Mouse (Mus musculus) liver, embryonic 13.5 days (tissue): ENCODE data around the gene Mcf2l. TPM values are rescaled to one million over a fixed set of nuclear protein-coding genes. Genes with fewer than 3 reads are reported as not detected.

Experiments
- ATAC-seq: fragments of 200-750 bp; cut with Nextera tagmentation; 2 replicates; pipeline ENCODE4 v1.8.0; 2017; ENCODE audit warnings: low read depth, mild to moderate bottlenecking, moderate number of reproducible peaks, moderate library complexity
- DNase-seq: peaks from one replicate; pipeline ENCODE4 v3.0.0; 2022
- H3K27ac ChIP-seq: fragments of 300-500 bp; sonication (generic); 2 replicates; pipeline ENCODE4 v1.5.1; 2015; ENCODE audit warnings: moderate library complexity, mild to moderate bottlenecking, inconsistent platforms
- H3K27me3 ChIP-seq: fragments of 300-500 bp; sonication (generic); 2 replicates; pipeline ENCODE4 v1.6.1; 2015; ENCODE audit warnings: mild to moderate bottlenecking, inconsistent platforms
- H3K36me3 ChIP-seq: fragments of 300-500 bp; sonication (generic); 2 replicates; pipeline ENCODE4 v1.6.1; 2015; ENCODE audit warnings: mild to moderate bottlenecking, inconsistent platforms
- H3K4me1 ChIP-seq: fragments of 300-500 bp; sonication (generic); replicated peaks from 2 replicates; pipeline ENCODE4 v1.6.1; 2015; ENCODE audit warnings: inconsistent platforms
- H3K4me2 ChIP-seq: fragments of 300-500 bp; sonication (generic); 2 replicates; pipeline ENCODE4 v1.6.1; 2015; ENCODE audit warnings: inconsistent platforms, mild to moderate bottlenecking, moderate library complexity
- H3K4me3 ChIP-seq: fragments of 300-500 bp; sonication (generic); replicated peaks from 2 replicates; pipeline ENCODE4 v1.5.1; 2015; ENCODE audit warnings: mild to moderate bottlenecking, inconsistent platforms
- H3K9ac ChIP-seq: fragments of 300-500 bp; sonication (generic); 2 replicates; pipeline ENCODE4 v1.6.1; 2015; ENCODE audit warnings: mild to moderate bottlenecking, inconsistent platforms
- H3K9me3 ChIP-seq: fragments of 300-500 bp; sonication (generic); replicated peaks from 2 replicates; pipeline ENCODE4 v1.6.1; 2016; ENCODE audit warnings: inconsistent platforms
- WGBS: fragments of 180-500 bp; shearing (Covaris S2); methylation state at CpG from one replicate; pipeline ENCODE4 v1.1.7; 2015; ENCODE audit not compliant: insufficient replicate concordance; 5-methylcytosine and 5-hydroxymethylcytosine counted together
- polyA plus RNA-seq: library from polyadenylated mRNA; unstranded; fragments of >200 nt; fragmentation: Nextera tagmentation; extraction: Ambion mirVana; gene quantifications from 2 replicates; pipeline ENCODE4 v1.2.1, GENCODE M21; 2015

Mcf2l gene
- polyA plus RNA-seq, 1 experiment from 2014 or later: 0.89 TPM

GRCm38 (mm10) chr8:12844347-12844950, 29.2 kb upstream of the Mcf2l start:
- Histone ChIP-seq H3K9ac (no peak overlapping the region), H3K27me3 (peaks cover 76% of the 10 kb centered on the region), H3K9me3 (no peaks in the 10 kb centered on the region), H3K27ac (no peak overlapping the region), H3K4me3 (no peak overlapping the region), H3K4me2 (no peak overlapping the region), H3K36me3 (0 out of 2 replicates have a peak, but pooled peaks cover 4% of the 10 kb centered on the region), H3K4me1 (no peaks in the 10 kb centered on the region)
- ATAC-seq (no peak), DNase-seq (no peak)
- WGBS: 82% methylated on average over 16 of the region's 16 CpGs

DNA sequence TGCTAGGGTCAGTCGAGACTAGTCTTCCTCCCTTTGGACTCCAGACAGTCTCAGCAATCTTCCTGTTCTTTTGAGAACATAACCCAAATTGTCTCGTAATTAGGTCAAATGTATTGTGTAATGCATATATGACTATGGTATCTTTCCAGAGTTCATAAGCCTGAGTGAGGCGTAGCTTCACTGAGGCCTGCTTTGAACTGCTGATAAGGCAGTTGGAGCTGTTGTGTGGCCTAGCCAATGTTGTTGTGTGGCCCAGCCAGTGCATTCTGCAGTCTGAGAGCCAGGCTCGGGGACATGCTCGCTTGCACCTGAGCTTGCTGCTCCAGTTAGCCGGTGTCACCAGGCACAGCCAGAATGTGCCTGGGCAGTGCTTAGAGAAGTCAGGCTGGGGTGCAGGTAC, 27.2 kb upstream of the Mcf2l start:
- peaks cover 74% of the 10 kb centered on the region for H3K27me3 ChIP-seq
- 0 out of 2 replicates have a peak, but pooled peaks cover 4% of the 10 kb centered on the region for H3K36me3 ChIP-seq
- no peaks in the 10 kb centered on the region for H3K4me1 ChIP-seq
- H3K4me3 ChIP-seq: no peak overlapping the region
- ATAC-seq: no peak
- H3K9ac ChIP-seq: no peak overlapping the region
- no peak overlapping the region for H3K27ac ChIP-seq
- no peaks in the 10 kb centered on the region for H3K9me3 ChIP-seq
- H3K4me2 ChIP-seq: no peak overlapping the region
- 71% methylated on average over 6 of the region's 6 CpGs for WGBS
- no peak for DNase-seq

DNA sequence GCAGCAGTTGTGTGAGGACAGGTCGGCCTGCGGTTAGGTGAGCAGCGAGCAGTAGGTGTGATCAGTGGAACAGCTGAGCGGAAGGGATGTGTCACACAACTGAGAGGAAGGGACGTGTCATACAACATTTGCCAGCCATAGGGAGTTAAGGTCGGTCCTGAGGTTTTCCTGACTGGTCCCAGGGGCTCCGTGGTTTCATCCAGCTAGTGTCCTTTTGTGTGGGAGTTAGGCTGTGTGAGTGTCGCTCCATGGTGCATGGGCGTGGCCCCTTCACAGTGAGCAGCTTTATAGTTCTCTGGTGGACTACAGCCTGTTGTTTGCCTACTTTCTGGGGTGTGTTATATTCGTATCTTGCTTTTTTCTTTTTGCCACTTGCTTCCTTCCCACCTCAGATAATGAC, 22.4 kb upstream of the Mcf2l start:
- Histone ChIP-seq H3K36me3 (0 out of 2 replicates have a peak, but pooled peaks cover 4% of the 10 kb centered on the region), H3K4me3 (no peak overlapping the region), H3K27me3 (peaks cover 77% of the 10 kb centered on the region), H3K27ac (no peak overlapping the region), H3K9me3 (no peaks in the 10 kb centered on the region), H3K9ac (no peak overlapping the region), H3K4me1 (no peaks in the 10 kb centered on the region), H3K4me2 (no peak overlapping the region)
- DNase-seq (no peak), ATAC-seq (no peak)
- WGBS: 74% methylated on average over 10 of the region's 10 CpGs

DNA sequence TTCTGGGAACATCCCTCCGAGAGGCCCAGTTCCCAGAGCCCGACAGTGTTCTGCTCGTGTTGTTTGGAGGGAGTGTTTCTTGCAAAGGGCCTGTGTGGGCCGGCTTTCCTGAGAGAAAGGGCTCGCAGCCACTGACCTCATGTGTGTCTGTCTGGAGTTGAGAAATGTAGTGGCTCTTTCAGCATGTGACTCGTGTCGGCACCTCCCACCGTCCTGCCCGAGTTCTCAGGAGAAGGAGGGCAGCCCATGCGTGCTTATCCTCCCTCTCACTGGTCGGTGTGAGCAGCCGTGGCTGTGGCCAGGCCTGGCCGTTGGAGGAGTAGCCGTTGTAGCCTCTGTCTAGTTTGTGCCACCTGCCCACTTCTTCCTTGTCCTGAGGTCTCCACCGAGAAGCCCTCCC, 17.6 kb upstream of the Mcf2l start:
- Histone ChIP-seq H3K9ac (no peak overlapping the region), H3K9me3 (no peaks in the 10 kb centered on the region), H3K27me3 (peaks cover 80% of the 10 kb centered on the region), H3K27ac (no peak overlapping the region), H3K36me3 (no peaks in the 10 kb centered on the region), H3K4me1 (no peaks in the 10 kb centered on the region), H3K4me3 (no peak overlapping the region), H3K4me2 (no peak overlapping the region)
- DNase-seq (no peak), ATAC-seq (no peak)
- 65% methylated on average over 15 of the region's 15 CpGs for WGBS

- 81% methylated on average over 3 of the region's 3 CpGs for WGBS
Observed at GRCm38 (mm10) chr8:12863061-12863460, 10.5 kb upstream of the Mcf2l start.

DNA sequence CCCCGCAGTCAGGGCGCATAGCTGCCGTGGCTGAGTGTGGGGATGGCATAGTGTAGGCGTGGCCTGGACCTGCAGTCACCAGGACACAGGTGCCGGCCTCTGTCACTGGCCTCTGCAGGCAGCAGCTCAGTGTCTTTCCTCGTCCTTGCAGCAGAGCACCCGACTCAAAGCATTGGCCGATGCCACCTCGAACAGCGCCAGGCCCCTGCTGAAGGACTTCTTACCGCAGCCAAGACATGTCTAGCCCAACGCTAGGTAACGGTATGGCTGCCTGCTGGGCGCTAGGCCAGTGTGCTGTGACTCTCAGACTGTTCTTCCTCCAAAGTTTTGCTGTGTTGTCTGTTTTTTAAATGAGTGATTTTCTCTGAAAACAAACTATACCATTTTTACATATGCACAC, 10.0 kb upstream of the Mcf2l start:
- Histone ChIP-seq H3K27me3 (peaks cover 81% of the 10 kb centered on the region), H3K4me3 (no peak overlapping the region), H3K9me3 (no peaks in the 10 kb centered on the region), H3K4me2 (no peak overlapping the region), H3K36me3 (no peaks in the 10 kb centered on the region), H3K9ac (no peak overlapping the region), H3K27ac (no peak overlapping the region), H3K4me1 (no peaks in the 10 kb centered on the region)
- DNase-seq (no peak), ATAC-seq (no peak)
- WGBS: 74% methylated on average over 14 of the region's 14 CpGs

More at GRCm38 (mm10) chr8:12863061-12863460, 10.5 kb upstream of the Mcf2l start:
- no peak overlapping the region for H3K4me2 ChIP-seq
- H3K27ac ChIP-seq: no peak overlapping the region
- H3K36me3 ChIP-seq: no peaks in the 10 kb centered on the region
- no peak overlapping the region for H3K4me3 ChIP-seq
- no peaks in the 10 kb centered on the region for H3K9me3 ChIP-seq
- ATAC-seq (no peak), DNase-seq (no peak)
- H3K9ac ChIP-seq: no peak overlapping the region
- H3K4me1 ChIP-seq: no peaks in the 10 kb centered on the region
- peaks cover 85% of the 10 kb centered on the region for H3K27me3 ChIP-seq

GRCm38 (mm10) chr8:12865790-12866189, 7.8 kb upstream of the Mcf2l start:
- Histone ChIP-seq H3K27ac (no peak overlapping the region), H3K36me3 (no peaks in the 10 kb centered on the region), H3K4me3 (no peak overlapping the region), H3K4me2 (no peak overlapping the region), H3K4me1 (no peaks in the 10 kb centered on the region), H3K9ac (no peak overlapping the region), H3K9me3 (no peaks in the 10 kb centered on the region), H3K27me3 (peaks cover 85% of the 10 kb centered on the region)
- DNase-seq: no peak
- 77% methylated on average over 6 of the region's 6 CpGs for WGBS
- no peak for ATAC-seq

DNA sequence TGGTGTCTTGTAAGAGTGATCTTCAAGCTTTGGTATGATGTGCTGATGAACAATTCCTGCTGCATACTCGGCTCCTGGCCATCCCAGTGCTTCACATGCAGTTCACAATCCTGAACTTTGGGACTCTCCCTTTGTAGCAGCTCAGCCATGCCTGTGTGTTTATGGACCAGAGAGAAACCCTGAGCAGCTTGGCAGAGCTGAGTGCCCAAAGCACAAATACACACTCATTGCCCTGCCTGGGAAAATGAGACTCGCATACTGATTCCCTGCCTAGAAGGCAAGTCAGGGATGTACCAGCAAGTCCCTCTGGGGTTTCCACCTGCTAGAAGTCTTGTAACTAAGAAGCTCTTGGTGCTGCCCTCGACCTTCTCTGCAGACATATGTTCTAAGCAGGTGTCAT, 3.9 kb upstream of the Mcf2l start:
- H3K4me2 ChIP-seq: no peak overlapping the region
- DNase-seq (no peak), ATAC-seq (no peak)
- no peaks in the 10 kb centered on the region for H3K36me3 ChIP-seq
- no peak overlapping the region for H3K9ac ChIP-seq
- no peak overlapping the region for H3K4me3 ChIP-seq
- H3K9me3 ChIP-seq: no peaks in the 10 kb centered on the region
- peaks cover 92% of the 10 kb centered on the region for H3K27me3 ChIP-seq
- peaks cover 13% of the 10 kb centered on the region for H3K4me1 ChIP-seq
- WGBS: 49% methylated on average over 3 of the region's 3 CpGs
- H3K27ac ChIP-seq: no peak overlapping the region

DNA sequence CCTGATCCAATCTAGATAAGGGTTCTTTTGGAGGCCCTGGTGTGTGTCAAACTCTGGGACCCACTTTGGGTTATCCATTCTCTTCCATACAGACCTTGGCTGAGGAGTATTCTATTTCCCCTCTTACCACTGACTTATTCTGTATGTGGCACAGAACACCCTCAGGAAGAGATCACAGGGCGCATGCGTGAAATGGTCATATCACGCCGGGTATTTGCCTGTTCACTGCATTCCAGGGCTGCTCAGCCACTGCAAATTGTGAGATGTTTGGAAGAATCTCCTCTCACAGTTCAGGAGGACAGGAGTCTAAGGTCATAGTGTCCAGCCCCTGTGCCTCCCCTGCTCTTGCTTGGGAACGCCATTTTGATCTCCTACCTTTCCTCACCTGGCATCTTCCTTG, 3.0 kb upstream of the Mcf2l start:
- DNase-seq: no peak
- Histone ChIP-seq H3K4me3 (no peak overlapping the region), H3K9ac (no peak overlapping the region), H3K9me3 (no peaks in the 10 kb centered on the region), H3K36me3 (no peaks in the 10 kb centered on the region), H3K4me2 (no peak overlapping the region), H3K27me3 (peaks cover 92% of the 10 kb centered on the region), H3K4me1 (peaks cover 13% of the 10 kb centered on the region), H3K27ac (no peak overlapping the region)
- ATAC-seq: no peak
- 74% methylated on average over 5 of the region's 5 CpGs for WGBS

DNA sequence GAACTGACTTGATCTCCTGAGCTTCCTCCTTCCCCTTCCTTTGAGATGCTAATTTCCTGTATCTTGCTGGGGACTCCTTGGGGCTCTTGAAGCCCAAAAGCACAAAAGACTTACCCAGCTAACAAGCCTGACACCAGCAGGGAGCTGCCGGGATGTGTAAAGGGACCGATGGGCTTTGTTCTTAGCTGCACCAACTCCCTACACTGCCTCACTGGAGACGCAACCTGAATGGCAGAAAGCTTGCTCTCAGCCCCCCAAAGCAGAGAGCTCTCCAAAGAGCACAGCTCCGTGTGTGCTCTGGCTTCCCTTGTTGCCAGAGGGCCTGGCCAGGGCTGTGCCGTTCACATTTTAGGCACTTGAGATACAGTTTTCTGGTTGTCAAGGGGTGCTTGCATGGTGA, 2.1 kb upstream of the Mcf2l start:
- ATAC-seq (no peak), DNase-seq (no peak)
- 25% methylated on average over 5 of the region's 5 CpGs for WGBS
- Histone ChIP-seq H3K27ac (no peak overlapping the region), H3K9ac (no peak overlapping the region), H3K4me3 (no peak overlapping the region), H3K4me2 (no peak overlapping the region), H3K4me1 (peaks cover 13% of the 10 kb centered on the region), H3K36me3 (no peaks in the 10 kb centered on the region), H3K9me3 (no peaks in the 10 kb centered on the region), H3K27me3 (peaks cover 91% of the 10 kb centered on the region)

DNA sequence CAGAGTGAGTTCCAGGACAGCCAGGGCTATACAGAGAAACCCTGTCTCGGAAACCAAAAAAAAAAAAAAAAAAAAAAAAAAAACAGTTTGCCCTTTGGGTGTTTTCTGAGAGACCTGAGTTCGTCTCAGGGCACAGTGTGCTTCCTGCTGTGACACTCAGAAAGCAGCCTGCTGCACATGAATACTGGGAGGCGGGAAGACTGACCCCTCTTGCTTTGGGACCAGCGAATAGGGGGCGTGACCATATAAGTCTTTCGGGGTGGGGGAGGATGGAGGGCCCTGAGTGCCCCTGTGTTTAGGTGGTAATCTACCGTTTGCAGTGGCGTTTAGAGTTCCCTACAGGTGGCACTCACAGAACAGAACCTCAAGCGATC, 636 bp upstream of the Mcf2l start:
- no peak for DNase-seq
- Histone ChIP-seq H3K27ac (no peak overlapping the region), H3K4me3 (peak overlapping the region; percentile 53), H3K4me2 (peak overlapping the region; percentile 73), H3K36me3 (no peaks in the 10 kb centered on the region), H3K27me3 (peaks cover 84% of the 10 kb centered on the region), H3K9me3 (no peaks in the 10 kb centered on the region), H3K4me1 (peaks cover 13% of the 10 kb centered on the region), H3K9ac (0 out of 2 replicates have a peak overlapping the region, but pooled peaks have one; percentile 34)
- no peak for ATAC-seq
- 6% methylated on average over 9 of the region's 9 CpGs for WGBS

GRCm38 (mm10) chr8:12874194-12874791, 687 bp downstream of the Mcf2l start:
- peaks cover 80% of the 10 kb centered on the region for H3K27me3 ChIP-seq
- H3K36me3 ChIP-seq: no peaks in the 10 kb centered on the region
- WGBS: 36% methylated on average over 8 of the region's 8 CpGs
- 0 out of 2 replicates have a peak, but pooled peaks have one; percentile 4 for ATAC-seq
- H3K9ac ChIP-seq: no peak overlapping the region
- H3K4me2 ChIP-seq: peak overlapping the region; percentile 73
- no peaks in the 10 kb centered on the region for H3K9me3 ChIP-seq
- peak overlapping the region; percentile 53 for H3K4me3 ChIP-seq
- H3K4me1 ChIP-seq: peaks cover 13% of the 10 kb centered on the region
- DNase-seq: no peak
- no peak overlapping the region for H3K27ac ChIP-seq
